Mouse (Mus musculus) liver, embryonic 13.5 days (tissue): Measurements from ENCODE around the gene Stk24. TPM values are rescaled to one million over a fixed set of nuclear protein-coding genes. Genes with fewer than 3 reads are reported as not detected.

ENCODE experiments used
- ATAC-seq: fragments of 200-750 bp; cut with Nextera tagmentation; 2 replicates; pipeline ENCODE4 v1.8.0; 2017; ENCODE audit warnings: low read depth, mild to moderate bottlenecking, moderate number of reproducible peaks, moderate library complexity
- DNase-seq: peaks from one replicate; pipeline ENCODE4 v3.0.0; 2022
- H3K27ac ChIP-seq: fragments of 300-500 bp; sonication (generic); 2 replicates; pipeline ENCODE4 v1.5.1; 2015; ENCODE audit warnings: moderate library complexity, mild to moderate bottlenecking, inconsistent platforms
- H3K27me3 ChIP-seq: fragments of 300-500 bp; sonication (generic); 2 replicates; pipeline ENCODE4 v1.6.1; 2015; ENCODE audit warnings: mild to moderate bottlenecking, inconsistent platforms
- H3K36me3 ChIP-seq: fragments of 300-500 bp; sonication (generic); 2 replicates; pipeline ENCODE4 v1.6.1; 2015; ENCODE audit warnings: mild to moderate bottlenecking, inconsistent platforms
- H3K4me1 ChIP-seq: fragments of 300-500 bp; sonication (generic); replicated peaks from 2 replicates; pipeline ENCODE4 v1.6.1; 2015; ENCODE audit warnings: inconsistent platforms
- H3K4me2 ChIP-seq: fragments of 300-500 bp; sonication (generic); 2 replicates; pipeline ENCODE4 v1.6.1; 2015; ENCODE audit warnings: inconsistent platforms, mild to moderate bottlenecking, moderate library complexity
- H3K4me3 ChIP-seq: fragments of 300-500 bp; sonication (generic); replicated peaks from 2 replicates; pipeline ENCODE4 v1.5.1; 2015; ENCODE audit warnings: mild to moderate bottlenecking, inconsistent platforms
- H3K9ac ChIP-seq: fragments of 300-500 bp; sonication (generic); 2 replicates; pipeline ENCODE4 v1.6.1; 2015; ENCODE audit warnings: mild to moderate bottlenecking, inconsistent platforms
- H3K9me3 ChIP-seq: fragments of 300-500 bp; sonication (generic); replicated peaks from 2 replicates; pipeline ENCODE4 v1.6.1; 2016; ENCODE audit warnings: inconsistent platforms
- WGBS: fragments of 180-500 bp; shearing (Covaris S2); methylation state at CpG from one replicate; pipeline ENCODE4 v1.1.7; 2015; ENCODE audit not compliant: insufficient replicate concordance; 5-methylcytosine and 5-hydroxymethylcytosine counted together
- polyA plus RNA-seq: library from polyadenylated mRNA; unstranded; fragments of >200 nt; fragmentation: Nextera tagmentation; extraction: Ambion mirVana; gene quantifications from 2 replicates; pipeline ENCODE4 v1.2.1, GENCODE M21; 2015

Stk24 gene
- polyA plus RNA-seq, 1 experiment from 2014 or later: 30.6 TPM

DNA sequence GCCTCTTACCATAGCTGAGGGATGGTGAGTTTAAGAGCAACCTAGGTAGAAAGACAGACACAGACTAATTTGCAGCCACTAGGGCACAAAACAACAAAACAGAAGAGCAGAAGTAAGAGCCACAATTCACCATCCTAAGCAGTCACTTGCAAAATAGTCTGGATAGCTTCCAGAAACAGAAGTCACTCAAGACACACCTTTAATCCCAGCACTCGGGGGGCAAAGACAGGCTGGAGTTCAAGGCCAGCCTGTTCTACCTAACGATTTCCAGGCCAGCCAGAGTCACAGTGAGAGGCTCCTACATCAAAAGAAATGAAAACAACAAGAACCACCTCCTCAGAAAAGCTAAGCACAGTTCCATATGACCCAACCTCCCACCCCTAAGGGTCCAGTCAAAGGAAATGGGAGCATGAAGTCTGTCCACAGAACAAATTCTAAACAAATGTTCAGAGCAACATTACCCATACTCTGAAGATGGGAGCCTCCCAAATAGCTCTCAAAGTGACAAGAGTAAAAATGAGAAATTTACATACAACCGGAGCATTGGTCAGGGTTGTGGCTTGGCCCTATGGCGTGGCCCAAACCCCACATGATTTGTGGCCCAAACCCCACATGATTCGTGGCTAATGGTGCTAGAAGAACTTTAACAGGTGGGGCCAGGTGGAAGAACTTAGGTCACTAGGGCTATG, 50.3 kb downstream of the Stk24 start:
- no peak overlapping the region for H3K27ac ChIP-seq
- DNase-seq (no peak), ATAC-seq (no peak)
- no peaks in the 10 kb centered on the region for H3K27me3 ChIP-seq
- peaks cover 63% of the 10 kb centered on the region for H3K4me1 ChIP-seq
- peaks cover 6% of the 10 kb centered on the region; the same call in 1 of the 2 replicates for H3K36me3 ChIP-seq
- H3K4me3 ChIP-seq: no peak overlapping the region
- H3K9me3 ChIP-seq: no peaks in the 10 kb centered on the region
- H3K4me2 ChIP-seq: no peak overlapping the region
- H3K9ac ChIP-seq: no peak overlapping the region
- 70% methylated on average over 5 of the region's 5 CpGs for WGBS

DNA sequence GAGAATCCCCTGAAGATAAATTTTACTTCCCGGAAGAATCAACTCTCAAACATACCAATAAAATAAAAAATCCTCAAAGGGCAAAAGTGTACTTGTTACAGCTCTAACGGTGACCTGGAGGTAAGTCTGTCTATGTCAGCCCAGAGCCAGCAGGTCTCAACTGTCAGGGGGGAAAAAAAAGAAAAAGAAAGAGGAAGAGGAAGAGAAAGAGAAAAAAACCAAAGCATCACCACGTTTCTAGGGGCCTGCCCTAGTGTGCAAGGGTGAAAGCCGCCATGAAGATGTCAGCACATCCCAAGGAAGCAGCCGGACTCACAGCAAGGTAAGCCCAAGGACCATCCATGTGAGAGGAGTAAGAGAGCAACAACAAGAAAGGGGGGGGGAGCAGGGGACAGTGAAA, 50.9 kb downstream of the Stk24 start:
- 0 out of 2 replicates have a peak, but pooled peaks cover 4% of the 10 kb centered on the region for H3K36me3 ChIP-seq
- no peak for DNase-seq

DNA sequence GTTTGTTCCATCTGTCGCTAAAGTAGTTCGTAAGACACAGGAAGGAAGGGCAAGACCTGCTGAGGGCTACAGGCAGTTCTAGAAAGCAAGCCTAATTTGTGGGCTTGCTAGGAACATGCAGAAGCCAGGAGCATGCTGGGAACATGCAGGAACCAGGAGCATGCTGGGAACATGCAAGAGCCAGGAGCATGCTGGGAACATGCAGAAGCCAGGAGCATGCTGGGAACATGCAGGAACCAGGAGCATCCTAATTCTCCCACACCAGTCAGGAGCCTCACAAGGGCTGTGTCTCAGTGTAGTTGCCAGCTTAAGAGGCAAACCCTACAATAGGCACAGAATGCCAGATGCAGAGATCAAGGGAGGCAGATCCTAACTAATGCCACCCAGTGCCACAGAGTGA, 53.4 kb downstream of the Stk24 start:
- Histone ChIP-seq H3K4me3 (no peak overlapping the region), H3K27ac (no peak overlapping the region), H3K4me1 (peaks cover 93% of the 10 kb centered on the region), H3K27me3 (no peaks in the 10 kb centered on the region), H3K36me3 (0 out of 2 replicates have a peak, but pooled peaks cover 4% of the 10 kb centered on the region), H3K9ac (no peak overlapping the region), H3K9me3 (no peaks in the 10 kb centered on the region), H3K4me2 (no peak overlapping the region)
- DNase-seq (no peak), ATAC-seq (no peak)
- 66% methylated on average over 2 of the region's 2 CpGs for WGBS

More for the DNA sequence above, 50.9 kb downstream of the Stk24 start:
- WGBS: 58% methylated on average over 5 of the region's 5 CpGs
- H3K27me3 ChIP-seq: no peaks in the 10 kb centered on the region
- H3K4me3 ChIP-seq: no peak overlapping the region
- no peak overlapping the region for H3K27ac ChIP-seq
- no peaks in the 10 kb centered on the region for H3K9me3 ChIP-seq
- H3K9ac ChIP-seq: no peak overlapping the region
- H3K4me2 ChIP-seq: no peak overlapping the region
- ATAC-seq: no peak
- peaks cover 70% of the 10 kb centered on the region for H3K4me1 ChIP-seq

DNA sequence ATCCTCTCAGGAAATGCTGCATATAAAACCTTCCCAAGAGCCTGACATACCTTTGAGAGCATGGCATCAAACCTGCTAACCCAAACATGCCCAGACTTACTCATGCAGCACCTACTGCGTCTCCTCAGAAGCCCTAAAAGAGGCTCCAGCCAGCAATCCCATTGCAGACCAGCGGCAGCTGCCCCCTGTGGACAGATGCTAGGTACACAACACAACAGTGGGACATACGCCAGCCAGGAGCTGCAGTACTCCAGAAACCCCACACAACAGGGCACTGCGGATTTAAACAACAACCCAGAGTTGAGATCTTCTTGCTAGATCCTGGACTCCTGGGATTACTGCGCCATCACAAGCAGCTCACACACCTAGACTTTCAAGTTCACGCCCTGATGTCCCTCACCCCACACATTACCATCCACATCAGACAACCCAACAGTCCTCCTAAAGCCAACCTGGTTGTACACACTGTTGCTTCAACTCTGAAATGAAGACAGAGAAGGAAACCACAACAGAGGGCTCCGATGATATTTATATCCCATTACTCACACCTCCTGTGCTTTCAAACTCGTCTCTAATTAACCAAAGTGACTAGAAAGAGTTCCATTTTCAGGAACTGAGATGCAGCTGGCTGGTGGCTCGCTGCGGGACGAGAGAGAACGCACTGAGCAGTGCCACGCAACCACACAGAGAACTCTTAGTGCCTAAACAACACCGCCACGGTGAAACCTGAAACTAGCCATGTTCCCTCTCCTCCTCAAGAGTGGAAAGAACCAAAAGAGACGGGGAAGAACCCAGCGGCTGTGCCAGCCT, 55.1 kb downstream of the Stk24 start:
- no peak overlapping the region for H3K9ac ChIP-seq
- H3K36me3 ChIP-seq: no peaks in the 10 kb centered on the region
- WGBS: 59% methylated on average over 17 of the region's 17 CpGs
- H3K4me2 ChIP-seq: no peak overlapping the region
- DNase-seq (no peak), ATAC-seq (no peak)
- no peaks in the 10 kb centered on the region for H3K9me3 ChIP-seq
- no peak overlapping the region for H3K4me3 ChIP-seq
- H3K4me1 ChIP-seq: peaks cover 86% of the 10 kb centered on the region
- no peaks in the 10 kb centered on the region for H3K27me3 ChIP-seq
- H3K27ac ChIP-seq: no peak overlapping the region

DNA sequence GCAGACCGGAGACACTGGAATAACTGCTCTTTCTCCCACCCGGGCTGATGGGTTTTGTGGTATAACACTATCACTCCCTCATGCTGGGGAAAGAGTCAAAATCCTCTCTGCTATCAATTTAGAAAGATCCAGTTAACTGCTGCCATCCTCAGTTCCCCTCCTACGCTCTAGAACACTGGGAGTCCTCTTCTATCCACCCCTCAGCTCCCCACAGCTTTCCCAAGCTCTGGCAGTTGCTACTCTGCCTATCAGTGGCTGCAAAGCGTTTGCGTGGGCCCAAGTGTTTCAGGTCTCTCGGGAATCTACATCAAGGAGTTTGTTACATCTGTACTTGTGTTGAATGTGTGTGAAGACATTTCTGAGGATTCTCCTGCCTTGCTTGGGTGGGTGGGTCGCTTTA, 57.2 kb downstream of the Stk24 start:
- no peaks in the 10 kb centered on the region for H3K9me3 ChIP-seq
- DNase-seq: no peak
- no peak for ATAC-seq
- no peak overlapping the region for H3K4me3 ChIP-seq
- H3K27ac ChIP-seq: no peak overlapping the region; the same call in 1 of the 2 replicates
- no peaks in the 10 kb centered on the region for H3K27me3 ChIP-seq
- peaks cover 79% of the 10 kb centered on the region for H3K4me1 ChIP-seq
- 59% methylated on average over 7 of the region's 7 CpGs for WGBS
- no peak overlapping the region for H3K9ac ChIP-seq
- no peak overlapping the region for H3K4me2 ChIP-seq
- H3K36me3 ChIP-seq: no peaks in the 10 kb centered on the region

DNA sequence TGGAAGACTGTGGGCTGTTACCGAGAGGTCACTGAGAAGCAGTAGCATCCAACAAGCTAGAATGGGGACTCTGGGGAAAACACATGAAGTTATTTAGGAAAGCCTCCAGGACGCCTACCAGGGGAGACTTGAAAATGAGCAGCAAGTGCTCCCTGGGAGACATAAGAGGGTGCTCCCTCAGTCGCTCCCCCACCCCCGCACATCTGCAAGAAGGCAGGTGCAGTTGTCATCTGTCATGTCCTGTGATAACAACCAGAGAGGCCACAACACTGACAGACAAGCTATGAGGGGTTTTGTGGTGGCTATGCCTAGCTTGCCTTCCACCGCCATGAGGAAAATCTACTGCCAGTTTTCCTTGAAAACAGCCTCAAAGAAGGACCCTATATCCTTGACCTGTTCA, 57.7 kb downstream of the Stk24 start:
- H3K36me3 ChIP-seq: no peaks in the 10 kb centered on the region
- H3K9me3 ChIP-seq: no peaks in the 10 kb centered on the region
- DNase-seq (no peak), ATAC-seq (0 out of 2 replicates have a peak, but pooled peaks have one; percentile 35)
- 69% methylated on average over 5 of the region's 5 CpGs for WGBS
- no peaks in the 10 kb centered on the region for H3K27me3 ChIP-seq
- no peak overlapping the region for H3K9ac ChIP-seq
- H3K4me1 ChIP-seq: peaks cover 77% of the 10 kb centered on the region
- H3K4me2 ChIP-seq: no peak overlapping the region
- H3K4me3 ChIP-seq: no peak overlapping the region
- no peak overlapping the region for H3K27ac ChIP-seq

DNA sequence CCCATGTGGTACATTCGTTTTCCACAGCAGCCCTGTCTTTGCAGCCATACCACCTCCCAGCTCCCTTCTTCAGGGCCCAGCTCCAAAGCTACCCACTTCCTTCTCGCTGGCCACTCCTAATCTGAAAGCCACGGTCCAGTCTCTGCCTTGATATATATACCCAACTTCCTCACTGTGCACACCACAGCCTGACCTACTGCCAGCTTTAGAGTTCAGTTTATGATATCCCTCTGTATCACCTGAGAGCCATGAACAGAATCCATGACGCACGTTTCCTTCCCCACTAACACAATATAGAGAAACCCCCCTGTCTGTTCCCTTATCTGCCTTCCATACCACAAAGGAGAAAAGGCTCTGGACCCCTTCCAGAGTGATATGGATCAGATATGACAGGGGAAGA, 61.4 kb downstream of the Stk24 start:
- ATAC-seq (no peak), DNase-seq (no peak)
- H3K27ac ChIP-seq: no peak overlapping the region
- peaks cover 67% of the 10 kb centered on the region for H3K4me1 ChIP-seq
- H3K9ac ChIP-seq: no peak overlapping the region
- H3K4me3 ChIP-seq: no peak overlapping the region
- 16% methylated on average over 5 of the region's 5 CpGs for WGBS
- H3K36me3 ChIP-seq: no peaks in the 10 kb centered on the region
- H3K9me3 ChIP-seq: no peaks in the 10 kb centered on the region
- no peak overlapping the region for H3K4me2 ChIP-seq
- no peaks in the 10 kb centered on the region for H3K27me3 ChIP-seq

DNA sequence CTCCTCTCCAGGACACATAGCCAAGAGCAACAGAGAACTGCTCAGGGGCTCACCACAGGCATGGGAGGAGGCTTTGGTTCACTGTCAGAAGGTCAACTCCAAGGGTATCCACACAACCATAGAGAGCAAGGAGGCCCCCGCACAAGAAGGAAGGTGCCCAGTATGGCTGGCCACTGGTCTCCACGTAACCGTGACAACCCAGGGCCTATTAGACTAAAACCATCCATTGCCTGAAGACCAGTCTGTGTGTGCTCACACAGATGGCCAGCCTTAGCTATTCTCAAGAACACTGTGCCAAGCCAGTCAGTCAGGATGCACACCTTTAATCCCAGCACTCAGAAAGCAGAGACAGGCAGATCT, 62.5 kb downstream of the Stk24 start:
- peaks cover 66% of the 10 kb centered on the region for H3K4me1 ChIP-seq
- no peak for DNase-seq
- WGBS: 88% methylated on average over 3 of the region's 3 CpGs
- no peaks in the 10 kb centered on the region for H3K36me3 ChIP-seq
- no peak overlapping the region for H3K27ac ChIP-seq
- H3K9ac ChIP-seq: no peak overlapping the region
- no peak overlapping the region for H3K4me2 ChIP-seq
- no peaks in the 10 kb centered on the region for H3K27me3 ChIP-seq
- no peak overlapping the region for H3K4me3 ChIP-seq
- ATAC-seq: no peak
- H3K9me3 ChIP-seq: no peaks in the 10 kb centered on the region

DNA sequence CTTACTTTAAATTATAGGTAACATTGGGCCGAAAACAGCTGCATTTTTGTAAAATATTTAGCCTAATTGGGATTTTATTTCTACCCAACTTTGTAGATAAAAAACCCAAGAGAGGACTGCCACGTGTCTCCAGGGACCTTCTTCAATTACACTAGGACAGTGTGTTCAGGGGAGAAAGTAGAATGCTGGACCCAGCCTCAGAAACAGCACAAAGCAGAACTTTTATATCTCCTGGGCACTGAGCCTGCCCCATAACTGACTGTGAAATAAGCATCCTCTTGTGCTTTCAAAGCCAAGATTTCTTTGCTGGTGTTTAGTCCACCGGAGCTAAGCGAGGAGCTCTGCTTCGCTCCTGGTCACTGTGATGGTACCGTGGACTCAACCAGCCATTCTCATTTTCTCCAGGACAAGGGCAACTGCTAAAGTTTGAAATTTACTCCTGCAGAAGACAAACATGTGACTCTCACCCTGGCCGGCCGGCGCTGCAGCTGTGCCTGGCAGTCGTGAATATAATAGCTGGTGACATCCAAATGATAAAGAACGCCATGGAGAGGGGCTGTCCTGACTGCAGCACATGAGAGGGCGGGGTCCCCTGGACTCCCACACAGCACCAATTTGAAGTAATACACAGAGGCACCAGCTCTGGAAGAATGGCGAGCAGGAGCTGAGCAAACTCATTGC, 63.0 kb downstream of the Stk24 start:
- no peak overlapping the region for H3K9ac ChIP-seq
- 64% methylated on average over 13 of the region's 13 CpGs for WGBS
- DNase-seq: no peak
- H3K4me3 ChIP-seq: no peak overlapping the region
- no peaks in the 10 kb centered on the region for H3K27me3 ChIP-seq
- peaks cover 67% of the 10 kb centered on the region for H3K4me1 ChIP-seq
- H3K4me2 ChIP-seq: no peak overlapping the region
- no peak for ATAC-seq
- H3K27ac ChIP-seq: no peak overlapping the region
- no peaks in the 10 kb centered on the region for H3K36me3 ChIP-seq
- no peaks in the 10 kb centered on the region for H3K9me3 ChIP-seq

DNA sequence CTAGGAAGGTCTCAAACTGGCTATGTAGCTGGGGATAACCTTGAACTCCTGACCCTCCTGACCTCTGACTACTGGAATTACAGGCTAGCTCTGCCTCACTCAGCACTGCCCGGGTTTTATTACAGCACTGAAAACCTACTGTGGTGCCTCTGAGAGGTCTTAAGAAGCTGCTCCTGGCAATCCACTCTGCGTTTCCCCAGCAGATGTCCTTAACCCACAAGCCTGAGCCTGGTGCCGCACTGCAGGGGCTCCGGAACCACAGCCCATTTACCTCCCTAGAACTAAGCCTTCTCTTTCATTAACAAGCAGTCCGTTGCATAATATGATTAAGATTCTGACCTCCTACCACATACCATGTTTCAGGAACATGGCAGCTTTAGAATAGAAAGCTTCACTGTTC, 63.7 kb downstream of the Stk24 start:
- Histone ChIP-seq H3K36me3 (no peaks in the 10 kb centered on the region), H3K4me1 (peaks cover 69% of the 10 kb centered on the region), H3K9me3 (no peaks in the 10 kb centered on the region), H3K9ac (no peak overlapping the region), H3K27me3 (no peaks in the 10 kb centered on the region), H3K4me3 (no peak overlapping the region), H3K4me2 (no peak overlapping the region), H3K27ac (no peak overlapping the region)
- ATAC-seq (no peak), DNase-seq (no peak)
- 85% methylated on average over 5 of the region's 5 CpGs for WGBS

DNA sequence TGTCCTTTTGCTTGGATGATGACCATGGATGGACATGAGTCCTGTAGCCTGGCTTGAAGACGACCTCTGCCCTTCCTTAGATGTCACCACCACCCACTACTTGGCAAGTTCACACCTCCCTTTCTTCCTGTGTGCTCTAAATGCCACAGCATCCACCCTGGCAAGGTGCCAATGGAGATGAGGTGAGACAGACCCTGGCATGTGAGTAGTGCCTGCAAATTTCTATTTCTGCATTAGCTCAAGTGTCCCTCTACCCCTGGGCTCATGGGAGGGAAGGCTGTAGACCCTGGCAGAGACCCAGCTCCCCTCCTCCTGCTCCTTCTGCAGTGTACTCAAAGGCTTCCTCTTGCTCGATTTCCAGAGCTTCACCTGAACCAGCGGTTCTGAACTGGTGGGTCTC, 64.9 kb downstream of the Stk24 start:
- no peak overlapping the region for H3K4me3 ChIP-seq
- H3K9ac ChIP-seq: no peak overlapping the region
- no peaks in the 10 kb centered on the region for H3K9me3 ChIP-seq
- peaks cover 78% of the 10 kb centered on the region for H3K4me1 ChIP-seq
- ATAC-seq (no peak), DNase-seq (no peak)
- 68% methylated on average over 3 of the region's 3 CpGs for WGBS
- H3K27me3 ChIP-seq: no peaks in the 10 kb centered on the region
- H3K36me3 ChIP-seq: no peaks in the 10 kb centered on the region
- H3K4me2 ChIP-seq: no peak overlapping the region
- no peak overlapping the region for H3K27ac ChIP-seq
